Mouse (Mus musculus): ENCODE results near the gene Kidins220. TPM values are rescaled to one million over a fixed set of nuclear protein-coding genes. Genes with fewer than 3 reads are reported as not detected.

Kidins220 gene
- polyA plus RNA-seq, 1 experiment, result 235 TPM

DNA sequence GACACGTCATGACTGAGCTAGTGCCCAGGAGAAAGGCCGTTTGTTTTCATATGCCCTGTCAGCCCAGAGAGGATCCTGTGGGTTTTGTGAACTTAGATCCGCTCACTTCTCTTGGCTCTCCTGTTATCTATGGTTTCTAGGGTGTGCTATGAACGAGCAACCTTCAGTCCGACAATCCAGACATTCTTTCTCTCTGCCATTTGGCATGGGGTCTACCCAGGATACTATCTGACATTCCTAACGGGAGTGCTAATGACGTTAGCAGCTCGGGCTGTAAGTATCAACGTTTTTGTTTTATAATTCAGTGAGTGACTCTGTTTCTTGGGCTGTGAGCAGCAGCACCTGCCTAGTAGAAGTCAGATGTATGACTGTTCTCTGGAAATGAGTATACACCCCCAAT lies 19.6 kb upstream of the Kidins220 start:
- H3K4me3 ChIP-seq (ENCODE audit: insufficient read depth, low read depth, low read length), result no peak overlapping the region
- peaks cover 2% of the 10 kb centered on the region; the same call in 1 of the 2 replicates for H3K4me1 ChIP-seq (ENCODE audit: control insufficient read depth, insufficient read depth, low read length)
- WGBS, result 85% methylated on average over 9 of the region's 9 CpGs
- TF ChIP-seq CTCF (IDR thresholded peaks at IDR 0.05; ENCODE audit: insufficient read depth, low read depth, low read length) (no peak), POLR2A (IDR thresholded peaks at IDR 0.05; ENCODE audit: insufficient read depth, low read depth, low read length) (no peak)
- no peak overlapping the region for H3K27ac ChIP-seq (ENCODE audit: insufficient read depth, low read depth, low read length)

DNA sequence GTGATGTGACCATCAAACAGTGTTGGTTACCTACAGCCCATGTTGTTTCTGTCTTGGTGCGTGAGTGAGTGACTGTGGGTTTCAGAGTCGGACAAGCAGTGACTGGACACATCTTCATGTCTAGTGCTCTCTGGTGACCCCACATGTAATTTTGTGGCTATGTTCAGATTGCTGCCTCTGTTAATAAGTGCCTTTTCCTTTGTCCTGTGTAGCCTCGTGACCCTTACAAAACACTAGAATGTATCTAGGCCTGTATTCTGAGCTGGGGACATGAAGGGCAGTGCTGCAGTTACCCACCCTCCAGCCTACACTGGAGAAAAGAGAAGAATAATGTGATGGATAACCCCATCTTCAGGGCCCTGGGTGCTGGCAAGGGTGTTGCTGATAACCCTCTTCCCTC lies 16.2 kb upstream of the Kidins220 start:
- no peak overlapping the region for H3K4me3 ChIP-seq (ENCODE audit: insufficient read depth, low read depth, low read length)
- no peaks in the 10 kb centered on the region for H3K4me1 ChIP-seq (ENCODE audit: control insufficient read depth, insufficient read depth, low read length)
- TF ChIP-seq CTCF (IDR thresholded peaks at IDR 0.05; ENCODE audit: insufficient read depth, low read depth, low read length), result no peak
- no peak for TF ChIP-seq POLR2A (IDR thresholded peaks at IDR 0.05; ENCODE audit: insufficient read depth, low read depth, low read length)
- WGBS, result 98% methylated on average over 3 of the region's 3 CpGs
- no peak overlapping the region for H3K27ac ChIP-seq (ENCODE audit: insufficient read depth, low read depth, low read length)

DNA sequence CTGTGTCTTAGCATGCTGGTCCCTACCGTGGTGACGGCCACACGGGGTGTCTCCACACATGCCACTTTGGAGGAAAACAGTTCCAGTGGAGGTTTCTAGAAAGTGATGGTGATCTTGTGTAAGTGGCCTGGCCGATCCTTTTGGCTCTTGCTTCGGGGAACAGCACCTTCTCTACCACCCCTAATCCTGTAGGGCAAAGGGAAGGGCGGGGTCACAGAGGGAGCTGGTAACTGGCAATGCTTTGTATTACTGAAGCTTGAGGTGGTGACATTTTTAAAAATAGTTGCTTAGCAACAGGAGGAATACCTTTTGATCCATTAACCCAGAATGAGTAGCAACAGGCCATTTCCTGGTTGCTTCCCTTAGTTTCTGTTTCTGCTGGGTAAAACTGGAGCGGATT lies 12.9 kb upstream of the Kidins220 start:
- Histone ChIP-seq H3K27ac (ENCODE audit: insufficient read depth, low read depth, low read length) (no peak overlapping the region), H3K4me1 (ENCODE audit: control insufficient read depth, insufficient read depth, low read length) (0 out of 2 replicates have a peak, but pooled peaks cover 3% of the 10 kb centered on the region), H3K4me3 (ENCODE audit: insufficient read depth, low read depth, low read length) (no peak overlapping the region)
- WGBS, result 94% methylated on average over 7 of the region's 7 CpGs
- TF ChIP-seq POLR2A (IDR thresholded peaks at IDR 0.05; ENCODE audit: insufficient read depth, low read depth, low read length), result no peak
- TF ChIP-seq CTCF (IDR thresholded peaks at IDR 0.05; ENCODE audit: insufficient read depth, low read depth, low read length), result no peak

DNA sequence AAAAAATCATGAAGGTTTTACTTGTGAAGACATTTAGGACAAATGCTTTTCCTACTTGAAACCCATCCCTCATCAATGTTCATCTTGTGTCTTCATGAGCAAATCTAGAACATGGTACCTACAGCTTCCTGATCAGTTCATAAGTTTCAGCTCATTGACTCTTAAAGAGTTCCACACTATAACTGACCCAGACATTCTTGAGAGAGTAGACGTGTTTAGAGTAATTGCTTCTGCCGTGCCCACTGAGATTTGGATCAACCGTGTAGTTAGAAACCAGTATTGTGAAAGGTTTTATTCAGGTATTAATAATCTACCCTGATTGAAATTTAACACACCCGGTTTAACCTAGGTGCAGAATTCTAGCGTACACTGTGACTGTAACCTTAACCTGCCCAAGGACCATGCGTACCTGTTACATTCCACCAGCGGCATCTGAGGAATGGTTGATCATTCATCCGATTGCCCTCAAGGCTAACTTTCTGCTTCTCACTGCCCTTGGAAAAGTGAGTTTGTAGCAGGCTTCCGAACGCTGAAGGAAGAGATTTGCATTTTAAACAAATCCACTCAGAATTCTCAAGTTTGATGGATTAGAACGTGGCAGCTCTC lies 12.3 kb upstream of the Kidins220 start:
- H3K4me1 ChIP-seq (ENCODE audit: control insufficient read depth, insufficient read depth, low read length), result 0 out of 2 replicates have a peak, but pooled peaks cover 3% of the 10 kb centered on the region
- H3K27ac ChIP-seq (ENCODE audit: insufficient read depth, low read depth, low read length), result no peak overlapping the region
- no peak for TF ChIP-seq POLR2A (IDR thresholded peaks at IDR 0.05; ENCODE audit: insufficient read depth, low read depth, low read length)
- no peak for TF ChIP-seq CTCF (IDR thresholded peaks at IDR 0.05; ENCODE audit: insufficient read depth, low read depth, low read length)
- 82% methylated on average over 11 of the region's 11 CpGs for WGBS
- H3K4me3 ChIP-seq (ENCODE audit: insufficient read depth, low read depth, low read length), result no peak overlapping the region

DNA sequence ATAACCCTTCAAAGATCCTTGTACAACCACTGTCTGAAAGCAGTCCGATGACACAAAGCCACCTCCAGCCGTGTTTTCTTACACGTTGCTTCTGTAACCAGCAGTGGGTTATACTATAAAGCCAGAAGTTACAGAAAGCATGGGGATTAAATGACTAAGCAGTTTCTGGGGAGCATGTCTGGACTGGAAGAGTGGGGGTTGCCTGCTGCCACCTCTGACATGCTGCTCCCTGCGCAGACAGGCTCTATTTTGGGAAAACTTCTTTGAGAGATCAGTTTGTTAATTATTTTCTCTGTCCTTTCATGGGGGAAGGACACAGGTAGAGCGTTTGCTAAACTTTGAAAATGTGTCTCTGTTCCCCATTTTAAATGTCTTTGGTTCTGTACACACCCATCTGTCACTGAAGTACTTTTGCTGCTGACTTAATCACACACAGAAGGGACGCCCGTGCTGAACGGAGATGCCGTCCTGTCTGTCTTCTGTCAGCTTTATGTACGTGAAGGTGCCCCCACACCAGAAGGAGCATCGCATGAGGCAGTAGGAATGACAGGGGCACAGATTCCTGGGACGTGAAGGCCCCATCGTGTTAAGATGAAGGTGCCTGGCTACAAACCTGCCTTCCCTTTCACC lies 11.2 kb upstream of the Kidins220 start:
- no peak overlapping the region for H3K27ac ChIP-seq (ENCODE audit: insufficient read depth, low read depth, low read length)
- H3K4me3 ChIP-seq (ENCODE audit: insufficient read depth, low read depth, low read length), result no peak overlapping the region
- 0 out of 2 replicates have a peak, but pooled peaks cover 3% of the 10 kb centered on the region for H3K4me1 ChIP-seq (ENCODE audit: control insufficient read depth, insufficient read depth, low read length)
- 59% methylated on average over 13 of the region's 13 CpGs for whole genome bisulfite sequencing
- TF ChIP-seq CTCF (IDR thresholded peaks at IDR 0.05; ENCODE audit: insufficient read depth, low read depth, low read length) (no peak), POLR2A (IDR thresholded peaks at IDR 0.05; ENCODE audit: insufficient read depth, low read depth, low read length) (no peak)

DNA sequence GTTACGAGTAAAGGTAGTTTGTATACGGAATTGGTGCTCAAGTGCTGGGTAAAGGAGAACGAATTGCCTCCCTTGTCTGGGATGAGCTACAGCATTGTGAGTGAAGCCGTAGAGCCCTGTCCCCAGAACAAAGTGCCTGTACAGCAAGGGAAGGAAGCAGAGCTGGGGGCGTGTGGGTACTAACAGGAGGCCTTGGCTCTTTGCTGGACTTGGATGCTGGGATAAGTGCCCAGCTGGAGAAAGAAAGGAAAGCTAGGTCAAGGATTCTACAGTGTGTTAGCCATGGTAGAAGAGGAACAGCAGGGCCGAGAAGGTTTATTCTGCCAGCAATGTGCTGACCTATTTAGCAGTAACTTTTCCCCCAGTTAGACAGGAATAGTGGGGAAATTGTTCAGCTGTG lies 9.3 kb upstream of the Kidins220 start:
- TF ChIP-seq CTCF (IDR thresholded peaks at IDR 0.05; ENCODE audit: insufficient read depth, low read depth, low read length) (no peak), POLR2A (IDR thresholded peaks at IDR 0.05; ENCODE audit: insufficient read depth, low read depth, low read length) (no peak)
- Histone ChIP-seq H3K27ac (ENCODE audit: insufficient read depth, low read depth, low read length) (peak overlapping the region; percentile 90; the same call in 1 of the 2 replicates), H3K4me3 (ENCODE audit: insufficient read depth, low read depth, low read length) (no peak overlapping the region), H3K4me1 (ENCODE audit: control insufficient read depth, insufficient read depth, low read length) (0 out of 2 replicates have a peak, but pooled peaks cover 3% of the 10 kb centered on the region)
- WGBS, result 63% methylated on average over 6 of the region's 6 CpGs

DNA sequence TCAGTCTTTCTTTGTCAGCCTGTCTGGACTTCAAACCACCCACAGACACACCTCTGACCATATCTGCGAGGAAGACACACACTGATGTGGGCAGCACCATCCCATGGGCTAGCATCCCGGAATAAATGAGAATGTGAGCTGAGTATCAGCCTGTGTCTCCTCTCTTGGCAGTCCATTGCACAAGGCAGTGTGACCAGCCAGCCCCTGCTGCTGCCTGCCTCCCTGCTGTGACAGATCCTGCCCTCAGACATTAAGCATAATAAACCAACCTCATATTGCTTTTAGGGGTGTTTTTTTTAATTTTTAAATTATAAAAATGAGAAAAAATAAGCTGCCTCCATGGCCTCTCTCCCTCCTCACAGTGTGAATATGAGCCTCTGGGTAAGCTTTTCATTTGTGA lies 8.7 kb upstream of the Kidins220 start:
- 67% methylated on average over 2 of the region's 2 CpGs for WGBS
- H3K27ac ChIP-seq (ENCODE audit: insufficient read depth, low read depth, low read length), result peak overlapping the region; percentile 90

DNA sequence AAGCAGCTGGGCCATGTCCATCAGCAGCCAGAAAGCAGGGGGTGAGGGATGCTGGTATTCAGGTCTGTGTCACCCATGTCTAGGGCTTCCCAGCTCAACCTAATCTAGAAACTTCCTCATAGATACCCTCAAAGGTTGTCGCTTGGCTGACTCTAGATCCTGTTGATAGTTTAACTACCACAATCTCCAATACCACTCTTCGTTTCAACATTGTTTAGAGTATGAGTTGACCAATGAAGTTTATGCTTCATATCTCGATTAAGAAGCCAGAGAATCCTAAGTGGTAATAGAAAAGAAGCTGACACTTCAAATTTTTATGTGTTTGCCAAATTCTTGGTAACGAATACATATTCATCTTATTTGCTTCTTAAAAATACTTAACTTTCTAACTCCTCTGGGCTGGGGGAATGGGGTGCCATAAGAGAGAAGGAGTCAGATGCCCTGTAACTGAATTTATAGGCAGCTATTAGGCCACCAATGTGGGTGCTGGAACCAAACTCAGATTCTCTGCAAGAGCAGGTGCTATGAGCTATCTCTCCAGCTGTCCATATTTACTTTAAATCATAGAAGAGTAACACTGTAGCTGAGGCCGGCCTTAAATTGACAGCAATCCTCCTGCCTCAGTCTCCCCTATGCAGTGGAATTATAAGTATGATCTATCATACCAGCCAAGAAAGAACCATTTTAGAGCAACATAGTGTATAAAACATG lies 3.1 kb upstream of the Kidins220 start:
- TF ChIP-seq POLR2A (IDR thresholded peaks at IDR 0.05; ENCODE audit: insufficient read depth, low read depth, low read length) (no peak), CTCF (IDR thresholded peaks at IDR 0.05; ENCODE audit: insufficient read depth, low read depth, low read length) (no peak)
- Histone ChIP-seq H3K4me3 (ENCODE audit: insufficient read depth, low read depth, low read length) (no peak overlapping the region), H3K4me1 (ENCODE audit: control insufficient read depth, insufficient read depth, low read length) (0 out of 2 replicates have a peak, but pooled peaks cover 3% of the 10 kb centered on the region), H3K27ac (ENCODE audit: insufficient read depth, low read depth, low read length) (no peak overlapping the region)
- 90% methylated on average over 5 of the region's 5 CpGs for WGBS

More for the DNA sequence above, 8.7 kb upstream of the Kidins220 start:
- H3K4me3 ChIP-seq (ENCODE audit: insufficient read depth, low read depth, low read length), result no peak overlapping the region
- TF ChIP-seq CTCF (IDR thresholded peaks at IDR 0.05; ENCODE audit: insufficient read depth, low read depth, low read length) (no peak), POLR2A (IDR thresholded peaks at IDR 0.05; ENCODE audit: insufficient read depth, low read depth, low read length) (no peak)
- H3K4me1 ChIP-seq (ENCODE audit: control insufficient read depth, insufficient read depth, low read length), result 0 out of 2 replicates have a peak, but pooled peaks cover 3% of the 10 kb centered on the region
